Comparison of ENCODE assay signal across 8 mouse cellular contexts in genomic region chr2:76070432-76071306, GRCm38 (mm10).
DNase-seq lines count a peak whose midpoint lies in the region; ATAC-seq and TF ChIP-seq lines count a peak whose summit lies in the region.

No protein-coding gene starts in this region.

- DNase-seq in Patski (ENCODE audit: low read depth, low spot score), result peak; percentile 30
- peak; percentile 49 to 65 for DNase-seq in cerebellum, adult 2 months
- peak; percentile 31 to 50 for DNase-seq in frontal cortex, postnatal 10 days (ENCODE audit: low spot score in 2 of 2)
- peak; percentile 64 to 74 for DNase-seq in layer of hippocampus, postnatal 10 days (ENCODE audit: low spot score in 2 of 2)
- peak; percentile 86 for DNase-seq in lung, postnatal 10 days
- DNase-seq in ovary, postnatal 14 days (ENCODE audit: low spot score), result peak; percentile 48
- peak; percentile 72 for DNase-seq in yolk sac, embryonic 10.5 days (ENCODE audit: low spot score)

- H3K27me3 ChIP-seq in Patski, result peaks cover 5% of the 10 kb centered on the region
- no peaks in the 10 kb centered on the region for H3K27me3 ChIP-seq in cerebellum, adult 2 months (ENCODE audit: control insufficient read depth, insufficient read depth, low read length)
- no peaks in the 10 kb centered on the region for H3K27me3 ChIP-seq in hindbrain, embryonic 12.5 days

- ATAC-seq in Patski, result peak; percentile 70
- ATAC-seq in hindbrain, embryonic 12.5 days (ENCODE audit: low FRiP score), result peak; percentile 93

- peak; percentile 56 for TF ChIP-seq CTCF in Patski (IDR thresholded peaks at IDR 0.05)
- peak; percentile 57; the same call in 1 of the 2 replicates for TF ChIP-seq CTCF in cerebellum, adult 2 months (IDR thresholded peaks at IDR 0.05; ENCODE audit: borderline replicate concordance, insufficient read depth, low read depth, low read length)

- H3K4me2 ChIP-seq in hindbrain, embryonic 12.5 days (replicated peaks), result peak overlapping the region; percentile 39

- H3K27ac ChIP-seq in cerebellum, adult 2 months (ENCODE audit: insufficient read depth, low read length), result no peak overlapping the region
- peak overlapping the region; percentile 62 for H3K27ac ChIP-seq in hindbrain, embryonic 12.5 days

- no peaks in the 10 kb centered on the region for H3K9me3 ChIP-seq in hindbrain, embryonic 12.5 days (replicated peaks)

- POLR2A ChIA-PET in Patski (lab: Charles Lee), result interaction anchor here (0.8 kb wide), 1 partner anchor 17 kb away, joined by 3 read pairs; no protein-coding TSS in a partner anchor

- CTCF ChIA-PET in Patski (lab: Charles Lee), result interaction anchor here (0.7 to 1.3 kb wide), 5 partner anchors 44 to 191 kb away, joined by 3 to 4 read pairs (median 3); no protein-coding TSS in a partner anchor

- no peak for TF ChIP-seq POLR2A in cerebellum, adult 2 months (IDR thresholded peaks at IDR 0.05; ENCODE audit: borderline replicate concordance, insufficient read depth, low read length)

- in situ Hi-C loops in Patski (cut with MboI; ENCODE audit: low pct_unique_long_range_greater_than_20kb), result loop anchor here (5.0 kb wide), 2 partner anchors 278 to 468 kb away; no protein-coding TSS in a partner anchor

- H3K9ac ChIP-seq in hindbrain, embryonic 12.5 days, result peak overlapping the region; percentile 53; the same call in 1 of the 2 replicates

- H3K36me3 ChIP-seq in hindbrain, embryonic 12.5 days, result no peaks in the 10 kb centered on the region

- H3K4me3 ChIP-seq in cerebellum, adult 2 months (replicated peaks; ENCODE audit: insufficient read depth, low read depth, low read length), result peak overlapping the region; percentile 49
- peak overlapping the region; percentile 35 for H3K4me3 ChIP-seq in hindbrain, embryonic 12.5 days

- 1% methylated on average over 19 of the region's 19 CpGs for WGBS in cerebellum, adult 2 months
- WGBS in hindbrain, embryonic 12.5 days, result 2% methylated on average over 19 of the region's 19 CpGs

- H3K4me1 ChIP-seq in cerebellum, adult 2 months (ENCODE audit: control insufficient read depth, insufficient read depth, low read length), result peaks cover 3% of the 10 kb centered on the region
- peaks cover 7% of the 10 kb centered on the region; the same call in 1 of the 2 replicates for H3K4me1 ChIP-seq in hindbrain, embryonic 12.5 days

Comparison
In these comparisons a context has a peak if more than half of its experiments do, and no peak if none do; other contexts are left out.
1. DNase-seq: peak in every context shown above with its lines; median percentile 86 in lung, postnatal 10 days; 72 in yolk sac, embryonic 10.5 days; 69 in layer of hippocampus, postnatal 10 days; 57 in cerebellum, adult 2 months; 48 in ovary, postnatal 14 days; 40 in frontal cortex, postnatal 10 days; 30 in Patski.